ENCODE assay signal across 9 mouse cellular contexts in the genomic region with DNA sequence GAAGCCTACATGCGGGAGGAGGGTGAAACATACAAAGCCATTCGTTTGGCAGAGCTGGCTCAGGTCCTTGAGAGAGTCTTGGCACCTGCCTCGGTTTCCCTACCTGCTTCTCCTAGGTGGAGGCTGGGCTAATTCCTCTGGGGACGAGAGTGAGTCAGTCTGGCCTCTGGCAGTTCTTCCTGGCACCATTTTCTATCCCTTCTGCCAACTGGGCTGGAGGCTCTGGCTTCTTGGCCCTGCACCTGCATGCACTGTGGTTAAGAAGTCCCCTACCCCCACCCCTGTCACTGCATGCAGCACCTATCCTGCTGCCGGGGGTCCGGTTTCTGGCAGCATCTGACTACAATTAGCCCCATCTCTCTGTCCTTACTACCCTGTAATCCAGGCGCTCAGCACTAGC. TPM values are rescaled to one million over a fixed set of nuclear protein-coding genes. Genes with fewer than 3 reads are reported as not detected.
A peak's percentile ranks its signal among the peaks of the same experiment; 100 is the strongest.
DNase-seq lines count a peak whose midpoint lies in the region; TF ChIP-seq lines count a peak whose summit lies in the region.
"Had no signal": no experiment of that assay in that cellular context is flagged by ENCODE, and none has a peak within 500 bp of the region (broad histone marks: within the 10 kb centered on the region; RNA-seq: fewer than 3 reads in every experiment).

No protein-coding gene starts in this region.

- peak; percentile 62 for DNase-seq in gastrocnemius, adult 2 months
- no peak for DNase-seq in gastrocnemius, postnatal 36 days
- peak; percentile 10 for DNase-seq in thymus, postnatal 4 days
- DNase-seq in thymus, postnatal 0 days (ENCODE audit: low spot score), result no peak
- DNase-seq in hindbrain, embryonic 10.5 days (ENCODE audit: low spot score), result no peak
- DNase-seq in frontal cortex, adult 2 months (ENCODE audit: extremely low spot score in 1 of 2, low spot score in 1 of 2), result no peak
- no peak for DNase-seq in embryo, embryonic 11 days
- no peak for DNase-seq in yolk sac, embryonic 10.5 days (ENCODE audit: low spot score)

- peaks cover 16% of the 10 kb centered on the region for H3K36me3 ChIP-seq in hindbrain, embryonic 10.5 days
- H3K36me3 ChIP-seq: limb, embryonic 15.5 days had no signal

- no peaks in the 10 kb centered on the region for H3K9me3 ChIP-seq in hindbrain, embryonic 10.5 days
- H3K9me3 ChIP-seq: limb, embryonic 15.5 days had no signal

- WGBS in hindbrain, embryonic 10.5 days, result 82% methylated on average over 7 of the region's 7 CpGs

- H3K4me3 ChIP-seq in gastrocnemius, adult 2 months, result no peak overlapping the region
- no peak overlapping the region for H3K4me3 ChIP-seq in hindbrain, embryonic 10.5 days
- H3K4me3 ChIP-seq: limb, embryonic 15.5 days had no signal

- H3K27me3 ChIP-seq in hindbrain, embryonic 10.5 days (ENCODE audit: insufficient read depth, poor library complexity, severe bottlenecking), result peaks cover 47% of the 10 kb centered on the region

- intact Hi-C loops in gastrocnemius, adult 2 months (cut with DNase I), result no loop called here
- intact Hi-C loops in gastrocnemius, postnatal 36 days (cut with DNase I), result no loop called here

- H3K4me1 ChIP-seq in hindbrain, embryonic 10.5 days (replicated peaks), result peaks cover 96% of the 10 kb centered on the region

- no peak for TF ChIP-seq CTCF in gastrocnemius, adult 2 months (IDR thresholded peaks at IDR 0.05)

- no peak overlapping the region for H3K27ac ChIP-seq in gastrocnemius, adult 2 months
- peak overlapping the region; percentile 71 for H3K27ac ChIP-seq in hindbrain, embryonic 10.5 days
- H3K27ac ChIP-seq: limb, embryonic 15.5 days had no signal

RNA-seq across cellular contexts. Expression of a gene that starts 7.7 kb away (rescaled TPM):
- 1 to 10 TPM in 1 of 2 experiments, under 1 TPM in 1; 0.18 to 1.1 TPM for total RNA-seq in gastrocnemius, adult 2 months (2021)
- total RNA-seq in gastrocnemius, postnatal 36 days (2021), result under 1 TPM; 0.22 to 0.28 TPM
- polyA plus RNA-seq in thymus, postnatal 0 days (2015; fragmentation: Nextera tagmentation; extraction: Ambion mirVana), result 1.6 and 2.3 TPM in 2 replicates
- polyA plus RNA-seq in hindbrain, embryonic 10.5 days (2016; fragmentation: Nextera tagmentation; extraction: Ambion mirVana), result 3.9 and 6.5 TPM in 2 replicates
- 8.3 and 10.6 TPM in 2 replicates for polyA plus RNA-seq in frontal cortex, adult 2 months (2012; rRNA removed)

Comparison
In these comparisons a context has a peak if more than half of its experiments do, and no peak if none do; other contexts are left out.
1. DNase-seq: peak in gastrocnemius, adult 2 months (single experiment) and thymus, postnatal 4 days (single experiment); none in gastrocnemius, postnatal 36 days (0 of 2), thymus, postnatal 0 days (single experiment), hindbrain, embryonic 10.5 days (single experiment), frontal cortex, adult 2 months (0 of 2), embryo, embryonic 11 days (single experiment) and yolk sac, embryonic 10.5 days (single experiment).